Mouse (Mus musculus): Measurements from ENCODE around the gene Tmem94. TPM values are rescaled to one million over a fixed set of nuclear protein-coding genes. Genes with fewer than 3 reads are reported as not detected.

Tmem94 gene
- total and polyA plus RNA-seq, 2 experiments, result 11.0 to 41.9 TPM

DNA sequence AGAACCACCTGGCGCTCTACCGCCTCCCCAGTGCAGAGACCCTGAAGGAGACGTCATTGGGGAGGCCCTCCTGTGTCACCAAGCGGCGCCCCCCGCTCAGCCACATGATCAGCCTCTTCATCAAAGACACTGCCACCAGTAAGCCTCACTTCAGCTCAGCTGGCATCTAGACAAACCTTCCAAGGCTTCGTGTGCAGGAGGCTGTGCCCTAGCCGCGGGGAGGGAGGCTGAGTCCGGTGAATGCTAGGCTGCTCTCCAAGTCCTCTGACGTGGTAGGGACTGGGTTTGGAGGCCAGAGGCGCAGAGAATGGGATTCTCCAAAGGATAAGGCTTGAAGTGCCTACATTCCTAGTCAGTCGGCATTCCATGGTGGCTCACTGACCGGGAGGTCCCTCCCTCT, 27.1 kb downstream of the Tmem94 start:
- DNase-seq (ENCODE audit: extremely low read depth, low read depth, low spot score), result no peak
- Histone ChIP-seq H3K9ac (ENCODE audit: low read depth, low read length) (no peak overlapping the region), H3K79me2 (ENCODE audit: control insufficient read depth, insufficient read depth, low read length) (no peaks in the 10 kb centered on the region), H3K4me3 (ENCODE audit: insufficient read depth, low read depth, low read length) (no peak overlapping the region), H3K36me3 (ENCODE audit: control insufficient read depth, insufficient read depth, low read length) (peaks cover 1% of the 10 kb centered on the region; the same call in 1 of the 2 replicates), H3K4me1 (ENCODE audit: control insufficient read depth, insufficient read depth, low read length) (no peaks in the 10 kb centered on the region), H3K27me3 (ENCODE audit: control insufficient read depth, insufficient read depth, low read length) (no peaks in the 10 kb centered on the region), H3K27ac (replicated peaks; ENCODE audit: insufficient read depth, low read depth, low read length) (no peak overlapping the region)
- no peak for TF ChIP-seq CTCF (IDR thresholded peaks at IDR 0.05; ENCODE audit: low read depth, low read length)
- no peak for TF ChIP-seq POLR2A (IDR thresholded peaks at IDR 0.05; ENCODE audit: extremely low read depth, insufficient read depth, low read length)
- WGBS, result 92% methylated on average over 14 of the region's 14 CpGs

DNA sequence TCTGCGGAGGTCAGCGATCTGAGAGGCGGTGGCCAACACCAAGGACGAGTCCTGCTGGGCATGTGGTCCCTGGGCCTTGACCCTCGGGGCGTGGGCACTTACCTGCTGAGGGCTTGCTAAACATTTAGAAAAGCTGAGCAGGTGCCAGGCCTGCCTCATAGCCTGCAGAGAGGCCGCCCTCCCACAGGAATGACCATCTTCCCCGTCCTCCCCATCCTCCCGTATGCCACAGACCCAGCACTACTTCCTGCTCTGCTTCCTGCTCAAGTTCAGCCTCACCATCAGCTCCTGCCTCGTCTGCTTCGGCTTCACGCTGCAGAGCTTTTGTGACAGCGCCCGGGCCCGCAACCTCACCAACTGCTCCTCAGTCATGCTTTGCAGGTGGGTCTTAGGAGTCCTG, 31.7 kb downstream of the Tmem94 start:
- Histone ChIP-seq H3K9ac (ENCODE audit: low read depth, low read length) (no peak overlapping the region), H3K4me1 (ENCODE audit: control insufficient read depth, insufficient read depth, low read length) (no peaks in the 10 kb centered on the region), H3K27me3 (ENCODE audit: control insufficient read depth, insufficient read depth, low read length) (no peaks in the 10 kb centered on the region), H3K36me3 (ENCODE audit: control insufficient read depth, insufficient read depth, low read length) (peaks cover 4% of the 10 kb centered on the region; the same call in 1 of the 2 replicates), H3K4me3 (ENCODE audit: insufficient read depth, low read depth, low read length) (no peak overlapping the region), H3K27ac (replicated peaks; ENCODE audit: insufficient read depth, low read depth, low read length) (no peak overlapping the region), H3K79me2 (ENCODE audit: control insufficient read depth, insufficient read depth, low read length) (no peaks in the 10 kb centered on the region)
- WGBS, result 80% methylated on average over 15 of the region's 15 CpGs
- no peak for TF ChIP-seq CTCF (IDR thresholded peaks at IDR 0.05; ENCODE audit: low read depth, low read length)
- TF ChIP-seq POLR2A (IDR thresholded peaks at IDR 0.05; ENCODE audit: extremely low read depth, insufficient read depth, low read length), result no peak
- no peak for DNase-seq (ENCODE audit: extremely low read depth, low read depth, low spot score)

DNA sequence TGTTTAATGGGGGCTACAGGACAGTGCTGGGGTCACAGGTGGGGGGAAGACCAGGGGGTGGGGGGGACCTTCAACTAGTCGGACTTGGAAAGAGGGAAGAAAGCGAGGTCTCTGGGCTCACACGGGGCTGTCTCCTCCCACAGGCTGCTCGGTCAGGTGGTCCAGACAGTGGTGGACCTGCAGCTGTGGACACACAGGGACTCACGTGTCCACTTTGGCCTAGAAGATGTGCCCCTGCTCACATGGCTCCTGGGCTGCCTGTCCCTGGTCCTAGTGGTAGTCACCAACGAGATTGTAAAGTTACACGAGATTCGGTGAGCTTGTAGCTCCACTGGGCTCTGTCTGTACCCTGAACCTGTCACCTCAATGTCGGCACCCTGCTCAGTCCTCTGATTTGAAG, 32.4 kb downstream of the Tmem94 start:
- no peaks in the 10 kb centered on the region for H3K4me1 ChIP-seq (ENCODE audit: control insufficient read depth, insufficient read depth, low read length)
- H3K79me2 ChIP-seq (ENCODE audit: control insufficient read depth, insufficient read depth, low read length), result no peaks in the 10 kb centered on the region
- 70% methylated on average over 9 of the region's 9 CpGs for WGBS
- no peaks in the 10 kb centered on the region for H3K27me3 ChIP-seq (ENCODE audit: control insufficient read depth, insufficient read depth, low read length)
- H3K9ac ChIP-seq (ENCODE audit: low read depth, low read length), result no peak overlapping the region
- H3K36me3 ChIP-seq (ENCODE audit: control insufficient read depth, insufficient read depth, low read length), result peaks cover 4% of the 10 kb centered on the region; the same call in 1 of the 2 replicates
- TF ChIP-seq CTCF (IDR thresholded peaks at IDR 0.05; ENCODE audit: low read depth, low read length), result no peak
- TF ChIP-seq POLR2A (IDR thresholded peaks at IDR 0.05; ENCODE audit: extremely low read depth, insufficient read depth, low read length), result no peak
- no peak overlapping the region for H3K4me3 ChIP-seq (ENCODE audit: insufficient read depth, low read depth, low read length)
- no peak for DNase-seq (ENCODE audit: extremely low read depth, low read depth, low spot score)
- H3K27ac ChIP-seq (replicated peaks; ENCODE audit: insufficient read depth, low read depth, low read length), result no peak overlapping the region

DNA sequence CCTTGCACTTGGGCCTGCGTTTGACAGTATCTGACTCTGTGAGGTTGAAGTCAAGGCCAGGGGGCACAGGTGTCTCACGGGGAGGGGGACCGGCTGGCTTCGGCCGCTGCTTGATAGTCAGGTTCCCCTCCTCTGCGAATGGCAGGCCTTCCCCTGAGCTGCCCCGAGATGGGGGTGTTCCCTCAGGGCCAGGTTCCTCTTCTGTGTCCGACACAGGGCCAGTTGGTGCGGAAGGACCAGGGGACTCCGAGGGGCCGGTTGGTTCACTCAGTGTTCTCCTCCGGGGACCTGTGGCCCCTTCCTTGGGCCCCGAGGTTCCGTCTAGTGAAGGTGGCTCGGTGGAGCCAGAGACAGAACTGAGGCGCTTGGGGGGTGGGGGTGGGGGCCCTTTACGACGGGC, 35.7 kb downstream of the Tmem94 start:
- Histone ChIP-seq H3K9ac (ENCODE audit: low read depth, low read length) (no peak overlapping the region), H3K4me3 (ENCODE audit: insufficient read depth, low read depth, low read length) (no peak overlapping the region), H3K79me2 (ENCODE audit: control insufficient read depth, insufficient read depth, low read length) (no peaks in the 10 kb centered on the region), H3K4me1 (ENCODE audit: control insufficient read depth, insufficient read depth, low read length) (no peaks in the 10 kb centered on the region), H3K27ac (replicated peaks; ENCODE audit: insufficient read depth, low read depth, low read length) (no peak overlapping the region), H3K27me3 (ENCODE audit: control insufficient read depth, insufficient read depth, low read length) (no peaks in the 10 kb centered on the region), H3K36me3 (ENCODE audit: control insufficient read depth, insufficient read depth, low read length) (peaks cover 6% of the 10 kb centered on the region; the same call in 1 of the 2 replicates)
- no peak for TF ChIP-seq CTCF (IDR thresholded peaks at IDR 0.05; ENCODE audit: low read depth, low read length)
- TF ChIP-seq POLR2A (IDR thresholded peaks at IDR 0.05; ENCODE audit: extremely low read depth, insufficient read depth, low read length), result no peak
- 85% methylated on average over 18 of the region's 18 CpGs for WGBS
- no peak for DNase-seq (ENCODE audit: extremely low read depth, low read depth, low spot score)

DNA sequence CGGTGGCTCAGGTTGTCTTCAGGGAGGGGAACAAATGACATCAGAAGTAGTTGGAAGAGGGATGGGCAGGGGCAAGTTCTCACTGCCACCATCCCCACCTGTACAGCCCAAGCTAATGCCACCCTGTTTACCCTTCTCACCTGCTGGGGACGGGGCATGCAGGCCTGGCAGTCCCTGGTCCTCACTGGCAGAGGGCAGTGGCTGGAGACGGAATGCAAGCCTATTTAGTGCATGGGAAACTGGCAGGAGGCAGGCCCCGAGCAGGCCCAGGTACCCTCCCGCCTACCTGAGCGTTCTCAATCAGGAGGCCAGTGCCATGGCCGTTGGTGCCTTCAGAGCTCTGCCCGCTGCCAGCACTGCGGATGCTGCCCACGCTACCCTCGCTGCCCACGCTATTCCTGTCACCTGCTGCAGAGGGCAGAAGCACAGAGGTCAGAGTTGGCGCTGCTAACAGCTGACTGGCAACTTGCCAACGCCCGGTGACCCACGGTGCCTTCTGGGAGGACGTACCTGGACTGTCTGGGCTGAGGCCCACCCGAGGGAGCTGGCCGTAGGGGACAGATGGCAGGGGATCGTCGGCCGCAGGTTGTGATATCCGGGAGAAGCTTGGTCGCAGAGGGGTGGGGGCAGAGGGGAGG, 38.0 kb downstream of the Tmem94 start:
- H3K27ac ChIP-seq (replicated peaks; ENCODE audit: insufficient read depth, low read depth, low read length), result no peak overlapping the region
- no peak for DNase-seq (ENCODE audit: extremely low read depth, low read depth, low spot score)
- H3K9ac ChIP-seq (ENCODE audit: low read depth, low read length), result no peak overlapping the region; the same call in 1 of the 2 replicates
- WGBS, result 66% methylated on average over 24 of the region's 24 CpGs
- no peaks in the 10 kb centered on the region for H3K4me1 ChIP-seq (ENCODE audit: control insufficient read depth, insufficient read depth, low read length)
- H3K36me3 ChIP-seq (ENCODE audit: control insufficient read depth, insufficient read depth, low read length), result peaks cover 3% of the 10 kb centered on the region; the same call in 1 of the 2 replicates
- TF ChIP-seq POLR2A (IDR thresholded peaks at IDR 0.05; ENCODE audit: extremely low read depth, insufficient read depth, low read length) (no peak), CTCF (IDR thresholded peaks at IDR 0.05; ENCODE audit: low read depth, low read length) (0 out of 2 replicates have a peak, but pooled peaks have one; percentile 9)
- no peaks in the 10 kb centered on the region for H3K79me2 ChIP-seq (ENCODE audit: control insufficient read depth, insufficient read depth, low read length)
- H3K27me3 ChIP-seq (ENCODE audit: control insufficient read depth, insufficient read depth, low read length), result no peaks in the 10 kb centered on the region
- H3K4me3 ChIP-seq (ENCODE audit: insufficient read depth, low read depth, low read length), result no peak overlapping the region

- Histone ChIP-seq H3K9ac (ENCODE audit: low read depth, low read length) (no peak overlapping the region), H3K79me2 (ENCODE audit: control insufficient read depth, insufficient read depth, low read length) (0 out of 2 replicates have a peak, but pooled peaks cover 4% of the 10 kb centered on the region), H3K27ac (replicated peaks; ENCODE audit: insufficient read depth, low read depth, low read length) (no peak overlapping the region), H3K4me1 (ENCODE audit: control insufficient read depth, insufficient read depth, low read length) (peaks cover 1% of the 10 kb centered on the region), H3K27me3 (ENCODE audit: control insufficient read depth, insufficient read depth, low read length) (no peaks in the 10 kb centered on the region), H3K4me3 (ENCODE audit: insufficient read depth, low read depth, low read length) (no peak overlapping the region), H3K36me3 (ENCODE audit: control insufficient read depth, insufficient read depth, low read length) (peaks cover 2% of the 10 kb centered on the region; the same call in 1 of the 2 replicates)
- no peak for DNase-seq (ENCODE audit: extremely low read depth, low read depth, low spot score)
- TF ChIP-seq CTCF (IDR thresholded peaks at IDR 0.05; ENCODE audit: low read depth, low read length), result no peak
- TF ChIP-seq POLR2A (IDR thresholded peaks at IDR 0.05; ENCODE audit: extremely low read depth, insufficient read depth, low read length), result no peak
- 96% methylated on average over 7 of the region's 7 CpGs for WGBS
These were observed 39.8 kb downstream of the Tmem94 start for GRCm38 (mm10) chr11:115805005-115805404.
